ENCODE assay signal across 7 mouse cellular contexts in genomic region chr17:6489926-6490564, GRCm38 (mm10).
DNase-seq lines count a peak whose midpoint lies in the region; ATAC-seq lines count a peak whose summit lies in the region.
"Not testable (repeated sequence)": the region's sequence is repeated elsewhere in the genome, so short reads cannot be mapped to it uniquely, and the experiment has no call there.

No protein-coding gene starts in this region.

- not testable (repeated sequence) for H3K36me3 ChIP-seq in forebrain, embryonic 12.5 days (replicated peaks); heart, embryonic 16.5 days (ENCODE audit: control insufficient read depth, insufficient read depth); kidney, embryonic 16.5 days (ENCODE audit: insufficient read depth, low read length); limb, embryonic 11.5 days (ENCODE audit: control insufficient read depth, insufficient read depth, low read length); midbrain, embryonic 10.5 days

- not testable (repeated sequence) for H3K4me1 ChIP-seq in forebrain, embryonic 12.5 days; heart, embryonic 16.5 days (ENCODE audit: control insufficient read depth, insufficient read depth, low read length); kidney, embryonic 16.5 days (ENCODE audit: insufficient read depth, low read length); limb, embryonic 11.5 days (ENCODE audit: control insufficient read depth, insufficient read depth, low read length); midbrain, embryonic 10.5 days

- not testable (repeated sequence) for H3K27ac ChIP-seq in forebrain, embryonic 12.5 days; heart, embryonic 16.5 days (ENCODE audit: low read length); kidney, embryonic 16.5 days (ENCODE audit: low read length); limb, embryonic 11.5 days (replicated peaks; ENCODE audit: low read depth, low read length); midbrain, embryonic 10.5 days (replicated peaks)

- peak overlapping the region; percentile 57 for H3K4me2 ChIP-seq in forebrain, embryonic 12.5 days
- H3K4me2 ChIP-seq in heart, embryonic 16.5 days (ENCODE audit: low read depth, low read length), result not testable (repeated sequence)
- H3K4me2 ChIP-seq in kidney, embryonic 16.5 days (replicated peaks; ENCODE audit: low read depth, low read length), result peak overlapping the region; percentile 35
- peak overlapping the region; percentile 36 for H3K4me2 ChIP-seq in limb, embryonic 11.5 days (ENCODE audit: low read depth, severe bottlenecking)

- H3K9ac ChIP-seq in forebrain, embryonic 12.5 days; heart, embryonic 16.5 days (ENCODE audit: low read length); kidney, embryonic 16.5 days (replicated peaks; ENCODE audit: low read length); limb, embryonic 11.5 days (ENCODE audit: low read length): not testable (repeated sequence)

- DNase-seq in cerebellum, adult 8-10 months, result peak; percentile 66
- DNase-seq in limb, embryonic 11.5 days (ENCODE audit: low spot score); midbrain, embryonic 10.5 days (ENCODE audit: low spot score): not testable (repeated sequence)
- peak; percentile 67 for DNase-seq in right cerebral cortex, adult 18-20 months

- peak; percentile 72 for ATAC-seq in forebrain, embryonic 12.5 days (ENCODE audit: low FRiP score)
- 0 out of 2 replicates have a peak, but pooled peaks have one; percentile 14 for ATAC-seq in heart, embryonic 16.5 days (replicated peaks; ENCODE audit: extremely low read depth, insufficient read depth, low FRiP score)
- ATAC-seq in kidney, embryonic 16.5 days (ENCODE audit: low FRiP score, low TSS enrichment), result peak; percentile 73
- ATAC-seq in limb, embryonic 11.5 days (ENCODE audit: insufficient number of reproducible peaks, low FRiP score, low TSS enrichment, low read depth), result peak; percentile 65

- WGBS in forebrain, embryonic 12.5 days, result 2% methylated on average over 23 of the region's 52 CpGs
- 2% methylated on average over 21 of the region's 52 CpGs for WGBS in heart, embryonic 16.5 days
- WGBS in kidney, embryonic 16.5 days, result under 1% methylated on average over 21 of the region's 52 CpGs
- WGBS in limb, embryonic 11.5 days, result 3% methylated on average over 19 of the region's 52 CpGs
- under 1% methylated on average over 27 of the region's 52 CpGs for WGBS in midbrain, embryonic 10.5 days

- H3K4me3 ChIP-seq in forebrain, embryonic 12.5 days (replicated peaks), result peak overlapping the region; percentile 37
- not testable (repeated sequence) for H3K4me3 ChIP-seq in heart, embryonic 16.5 days (ENCODE audit: low read length)
- peak overlapping the region; percentile 21; the same call in 1 of the 2 replicates for H3K4me3 ChIP-seq in kidney, embryonic 16.5 days (ENCODE audit: low read length)
- H3K4me3 ChIP-seq in limb, embryonic 11.5 days (ENCODE audit: low read depth, low read length), result peak overlapping the region; percentile 16; the same call in 1 of the 2 replicates
- H3K4me3 ChIP-seq in midbrain, embryonic 10.5 days, result peak overlapping the region; percentile 49

- H3K9me3 ChIP-seq in forebrain, embryonic 12.5 days; heart, embryonic 16.5 days (replicated peaks; ENCODE audit: control insufficient read depth, low read length); kidney, embryonic 16.5 days (ENCODE audit: low read length); limb, embryonic 11.5 days (ENCODE audit: control insufficient read depth, low read length); midbrain, embryonic 10.5 days (replicated peaks): not testable (repeated sequence)

- peaks cover 14% of the 10 kb centered on the region; the same call in 1 of the 2 replicates for H3K27me3 ChIP-seq in forebrain, embryonic 12.5 days
- not testable (repeated sequence) for H3K27me3 ChIP-seq in heart, embryonic 16.5 days (ENCODE audit: control insufficient read depth, insufficient read depth, low read length); kidney, embryonic 16.5 days (ENCODE audit: insufficient read depth, low read length); limb, embryonic 11.5 days (ENCODE audit: control insufficient read depth, insufficient read depth, low read length)
- peaks cover 18% of the 10 kb centered on the region for H3K27me3 ChIP-seq in midbrain, embryonic 10.5 days (ENCODE audit: low read depth, poor library complexity, severe bottlenecking)

Comparison
In these comparisons a context has a peak if more than half of its experiments do, and no peak if none do; other contexts are left out.
1. ATAC-seq: peak in every context shown above with its lines; median percentile 73 in kidney, embryonic 16.5 days; 72 in forebrain, embryonic 12.5 days; 65 in limb, embryonic 11.5 days; 14 in heart, embryonic 16.5 days.